Mouse (Mus musculus) CH12.LX (cell line): ENCODE data around the gene Arhgef3.

Experiments used
- CTCF ChIP-seq, 2 experiments: IDR thresholded peaks in 1 of 2; conservative IDR thresholded peaks in 1 of 2; 2 replicates each; pipeline ENCODE4 v1.5.1; 2011 to 2012; ENCODE audit warnings: low read depth in 2 of 2, low read length in 2 of 2, improper control_type of control experiment in 1 of 2, inconsistent platforms in 1 of 2, mild to moderate bottlenecking in 1 of 2, moderate library complexity in 1 of 2
- E2F4 ChIP-seq: IDR thresholded peaks from 2 replicates; pipeline ENCODE4 v1.6.1; 2011; ENCODE audit warnings: low read depth, low read length, improper control_type of control experiment; ENCODE audit not compliant: insufficient replicate concordance
- ELF1 ChIP-seq: IDR thresholded peaks from 2 replicates; pipeline ENCODE4 v1.6.1; 2014; ENCODE audit warnings: low read depth, mild to moderate bottlenecking, inconsistent platforms, low read length, improper control_type of control experiment
- HCFC1 ChIP-seq: IDR thresholded peaks from 2 replicates; pipeline ENCODE4 v1.6.1; 2012; ENCODE audit warnings: low read depth, mild to moderate bottlenecking, inconsistent platforms, low read length, improper control_type of control experiment
- KAT2A ChIP-seq: IDR thresholded peaks from 2 replicates; pipeline ENCODE4 v1.6.1; 2012; ENCODE audit warnings: low read length, improper control_type of control experiment, inconsistent platforms; ENCODE audit not compliant: insufficient replicate concordance
- MAX ChIP-seq: IDR thresholded peaks from 2 replicates; pipeline ENCODE4 v1.6.1; 2011; ENCODE audit warnings: low read length, improper control_type of control experiment
- POLR2A ChIP-seq: IDR thresholded peaks from 2 replicates; pipeline ENCODE4 v1.6.1; 2011; ENCODE audit warnings: low read depth, mild to moderate bottlenecking, improper control_type of control experiment, low read length
- RCOR1 ChIP-seq: conservative IDR thresholded peaks from 2 replicates; pipeline ENCODE4 v1.6.1; 2012; ENCODE audit warnings: low read depth, mild to moderate bottlenecking, inconsistent platforms, low read length, improper control_type of control experiment
- UBTF ChIP-seq: IDR thresholded peaks from 2 replicates; pipeline ENCODE4 v1.6.1; 2012; ENCODE audit warnings: low read depth, mild to moderate bottlenecking, inconsistent platforms, low read length, improper control_type of control experiment, moderate library complexity
- USF1 ChIP-seq: IDR thresholded peaks from 2 replicates; pipeline ENCODE4 v1.6.1; 2014; ENCODE audit warnings: low read depth, mild to moderate bottlenecking, inconsistent platforms, low read length, improper control_type of control experiment
- USF2 ChIP-seq: conservative IDR thresholded peaks from 2 replicates; pipeline ENCODE4 v1.6.1; 2011; ENCODE audit warnings: low read depth, low read length, improper control_type of control experiment
- ZC3H11A ChIP-seq: IDR thresholded peaks from 2 replicates; pipeline ENCODE4 v1.6.1; 2012; ENCODE audit warnings: low read depth, mild to moderate bottlenecking, inconsistent platforms, low read length, improper control_type of control experiment
- ZMIZ1 ChIP-seq: IDR thresholded peaks from 2 replicates; pipeline ENCODE4 v1.6.1; 2012; ENCODE audit warnings: low read depth, mild to moderate bottlenecking, inconsistent platforms, low read length, improper control_type of control experiment
- ZNF384 ChIP-seq: IDR thresholded peaks from 2 replicates; pipeline ENCODE4 v1.6.1; 2012; ENCODE audit warnings: low read depth, low read length, improper control_type of control experiment, inconsistent platforms

GRCm38 (mm10) chr14:27182059-27182458 lies 67.4 kb downstream of the Arhgef3 start:
- no peak for TF ChIP-seq E2F4
- no peak for TF ChIP-seq CTCF (conservative IDR thresholded peaks at IDR 0.05 in 1 of 2, IDR thresholded peaks at IDR 0.05 in 1 of 2; ENCODE audit: low read depth in 2 of 2, low read length in 2 of 2)
- no peak for TF ChIP-seq ZNF384
- no peak for TF ChIP-seq HCFC1
- TF ChIP-seq ZMIZ1, result no peak
- TF ChIP-seq RCOR1, result no peak
- TF ChIP-seq POLR2A, result no peak
- TF ChIP-seq UBTF, result no peak
- no peak for TF ChIP-seq MAX
- no peak for TF ChIP-seq ELF1
- TF ChIP-seq KAT2A, result no peak
- no peak for TF ChIP-seq USF1
- no peak for TF ChIP-seq USF2
- no peak for TF ChIP-seq ZC3H11A
